Mouse (Mus musculus) kidney, adult 11 months (tissue): ENCODE data around the gene Akr1c14.
"Not testable (repeated sequence)": the region's sequence is repeated elsewhere in the genome, so short reads cannot be mapped to it uniquely, and the experiment has no call there.

ENCODE experiments used
- DNase-seq: peaks from one replicate; pipeline ENCODE4 v3.0.0; 2022

The Akr1c14 gene

DNA sequence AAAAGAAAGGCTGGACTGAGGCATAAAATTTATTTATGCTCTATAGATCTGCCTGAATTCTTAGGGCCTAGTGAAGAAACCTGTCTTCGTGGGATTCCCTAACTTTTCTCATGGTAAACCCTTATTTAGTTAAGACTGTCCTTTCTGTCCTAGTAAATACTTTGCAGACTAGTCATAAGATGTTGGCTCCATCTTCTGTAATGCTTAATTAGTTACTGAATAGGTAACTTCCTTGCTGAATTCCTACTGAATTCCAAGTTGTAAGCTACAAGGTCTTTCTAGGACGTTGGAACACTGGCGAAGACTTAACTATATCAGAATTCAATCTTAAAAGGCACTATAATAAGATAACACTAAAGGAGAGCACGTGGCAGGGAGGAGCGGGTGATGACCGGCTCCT is 75.7 kb downstream of the Akr1c14 start:
- not testable (repeated sequence) for DNase-seq

GRCm38 (mm10) chr13:4125846-4126245 is 77.0 kb downstream of the Akr1c14 start:
- DNase-seq = not testable (repeated sequence)

- DNase-seq = no peak
Measured at GRCm38 (mm10) chr13:4129100-4129499, 80.3 kb downstream of the Akr1c14 start.

DNA sequence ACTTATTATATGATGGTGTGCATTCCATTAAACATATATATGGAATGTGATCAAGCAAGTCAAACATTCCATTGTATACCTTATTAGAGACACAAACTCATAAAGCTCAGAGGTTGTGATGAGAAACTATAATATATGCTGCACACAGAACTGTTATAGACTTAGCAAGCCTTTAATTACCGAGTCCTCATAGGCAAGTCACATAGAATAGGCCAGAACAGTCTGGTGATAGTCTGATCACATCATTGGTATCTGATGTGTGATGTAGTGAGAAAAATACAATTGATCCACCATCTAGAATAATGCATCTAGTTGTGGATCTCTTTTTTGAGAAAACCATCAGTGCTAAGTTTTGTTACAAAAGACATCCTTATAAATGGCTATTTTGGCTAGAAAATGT is 82.5 kb downstream of the Akr1c14 start:
- DNase-seq = no peak

DNA sequence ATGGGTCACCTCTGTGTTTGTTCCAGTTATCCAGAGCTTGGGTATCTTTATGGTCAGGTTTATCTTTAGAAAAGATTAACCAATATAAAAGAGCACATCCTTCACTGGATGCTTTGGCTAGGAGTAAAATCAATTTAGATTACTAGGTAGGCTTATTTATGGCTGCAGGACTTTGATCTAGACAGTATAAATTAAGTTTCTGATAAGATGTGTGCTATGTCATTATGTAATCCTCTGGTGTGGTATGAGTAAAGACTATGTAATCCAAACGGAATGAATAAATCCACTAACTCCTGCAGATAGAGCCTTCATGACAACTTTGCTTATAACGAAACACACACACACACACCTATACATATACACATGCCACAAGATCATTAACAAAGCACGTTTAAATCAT is 82.9 kb downstream of the Akr1c14 start:
- DNase-seq = no peak

- no peak for DNase-seq
Measured at GRCm38 (mm10) chr13:4133070-4133469, 84.3 kb downstream of the Akr1c14 start.
